Mouse (Mus musculus) liver, embryonic 16.5 days (tissue): ENCODE measurements around the gene Knl1. TPM values are rescaled to one million over a fixed set of nuclear protein-coding genes. Genes with fewer than 3 reads are reported as not detected.

ENCODE experiments used
- ATAC-seq: fragments of 200-750 bp; cut with Nextera tagmentation; 2 replicates; pipeline ENCODE4 v1.8.0; 2017; ENCODE audit warnings: low read depth, mild to moderate bottlenecking, moderate number of reproducible peaks, moderate library complexity
- H3K27ac ChIP-seq: fragments of 300-500 bp; sonication (generic); 2 replicates; pipeline ENCODE4 v1.5.1; 2014; ENCODE audit warnings: mild to moderate bottlenecking, low read length
- H3K27me3 ChIP-seq: fragments of 300-500 bp; sonication (generic); 2 replicates; pipeline ENCODE4 v1.6.1; 2014; ENCODE audit warnings: low read depth, low read length, mixed read lengths; ENCODE audit not compliant: control insufficient read depth, insufficient read depth
- H3K36me3 ChIP-seq: fragments of 300-500 bp; sonication (generic); 2 replicates; pipeline ENCODE4 v1.6.1; 2014; ENCODE audit warnings: mild to moderate bottlenecking; ENCODE audit not compliant: control insufficient read depth, insufficient read depth
- H3K4me1 ChIP-seq: fragments of 300-500 bp; sonication (generic); 2 replicates; pipeline ENCODE4 v1.6.1; 2014; ENCODE audit warnings: low read depth, low read length, mixed read lengths; ENCODE audit not compliant: control insufficient read depth
- H3K4me2 ChIP-seq: fragments of 300-500 bp; sonication (generic); 2 replicates; pipeline ENCODE4 v1.6.1; 2014; ENCODE audit warnings: low read depth, low read length, mixed read lengths
- H3K4me3 ChIP-seq: fragments of 300-500 bp; sonication (generic); 2 replicates; pipeline ENCODE4 v1.5.1; 2014; ENCODE audit warnings: low read depth, mild to moderate bottlenecking, low read length
- H3K9ac ChIP-seq: fragments of 300-500 bp; sonication (generic); 2 replicates; pipeline ENCODE4 v1.6.1; 2014; ENCODE audit warnings: low read depth, low read length
- H3K9me3 ChIP-seq: fragments of 300-500 bp; sonication (generic); replicated peaks from 2 replicates; pipeline ENCODE4 v1.6.1; 2016; ENCODE audit warnings: low read length; ENCODE audit not compliant: control insufficient read depth
- WGBS: fragments of 180-500 bp; shearing (Covaris S2); extraction: QIAGEN DNeasy Blood & Tissue Kit; methylation state at CpG from one replicate; pipeline ENCODE4 v1.1.7; 2014; ENCODE audit not compliant: insufficient replicate concordance; 5-methylcytosine and 5-hydroxymethylcytosine counted together
- polyA plus RNA-seq: library from polyadenylated mRNA; unstranded; fragments of >200 nt; fragmentation: Nextera tagmentation; extraction: Ambion mirVana; gene quantifications from 2 replicates; pipeline ENCODE4 v1.2.1, GENCODE M21; 2015

The Knl1 gene
- polyA plus RNA-seq, 1 experiment from 2014 or later, result 52.2 TPM

DNA sequence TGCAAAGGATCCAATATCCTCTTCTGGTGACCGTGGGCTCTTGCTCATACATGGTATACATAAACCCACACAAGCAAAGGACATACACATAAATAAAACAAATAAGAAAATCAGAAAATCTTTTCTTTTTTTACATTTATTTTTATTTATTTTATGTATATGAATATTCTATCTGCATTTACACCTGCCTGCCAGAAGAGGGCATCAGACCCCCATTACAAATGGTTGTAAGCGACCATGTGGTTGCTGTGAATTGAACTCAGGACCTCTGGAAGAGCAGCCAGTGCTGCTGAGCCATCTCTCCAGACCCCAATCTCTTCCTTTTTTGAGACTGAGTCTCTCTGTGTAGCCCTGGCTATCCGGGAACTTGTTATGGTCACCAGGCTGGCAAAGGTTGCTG lies 29.3 kb upstream of the Knl1 start:
- no peak for ATAC-seq
- H3K27me3 ChIP-seq, result no peaks in the 10 kb centered on the region
- 83% methylated on average over 3 of the region's 3 CpGs for WGBS
- H3K36me3 ChIP-seq, result peaks cover 33% of the 10 kb centered on the region
- no peak overlapping the region for H3K4me2 ChIP-seq
- H3K4me3 ChIP-seq, result no peak overlapping the region
- H3K27ac ChIP-seq, result no peak overlapping the region
- H3K4me1 ChIP-seq, result no peaks in the 10 kb centered on the region
- peaks cover 4% of the 10 kb centered on the region for H3K9me3 ChIP-seq
- H3K9ac ChIP-seq, result no peak overlapping the region

DNA sequence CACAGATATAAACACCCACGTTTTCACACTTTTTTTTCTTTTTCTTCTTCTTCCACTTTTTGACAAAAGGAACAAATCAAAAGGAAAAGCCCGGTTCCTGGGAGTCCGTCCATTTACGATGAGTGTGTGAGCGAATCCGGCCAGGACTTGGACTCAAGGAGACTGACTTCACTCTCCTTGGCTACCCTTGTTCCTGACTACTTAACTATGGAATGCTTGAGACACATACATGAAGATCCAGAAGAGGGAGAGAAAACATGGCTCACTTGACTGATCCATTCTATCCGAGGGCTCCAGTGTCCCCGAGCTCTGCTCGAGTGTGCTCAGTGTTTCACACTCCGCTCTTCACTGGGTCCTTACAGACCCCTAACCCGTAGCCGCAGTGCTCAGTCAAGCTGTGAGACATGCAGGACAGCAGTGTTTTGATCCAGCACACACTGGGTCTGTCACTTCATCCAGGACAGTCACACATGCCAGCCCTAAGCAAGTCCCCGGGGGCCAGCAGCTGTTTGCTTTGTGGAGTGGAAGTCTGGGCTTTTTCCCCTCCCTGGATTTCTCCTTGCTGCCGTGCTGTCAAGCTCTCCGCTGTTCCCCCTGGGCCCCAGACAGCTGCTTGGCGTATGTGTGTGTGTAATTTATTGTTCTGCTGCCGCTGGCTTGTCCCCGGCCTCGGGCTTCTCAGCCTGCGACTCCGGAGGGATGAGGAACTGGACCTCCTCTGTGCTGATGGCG lies 28.4 kb upstream of the Knl1 start:
- H3K9ac ChIP-seq, result no peak overlapping the region
- H3K4me2 ChIP-seq, result no peak overlapping the region
- no peaks in the 10 kb centered on the region for H3K27me3 ChIP-seq
- 74% methylated on average over 22 of the region's 22 CpGs for WGBS
- no peak for ATAC-seq
- peaks cover under 1% of the 10 kb centered on the region; the same call in 1 of the 2 replicates for H3K4me1 ChIP-seq
- H3K27ac ChIP-seq, result no peak overlapping the region
- H3K36me3 ChIP-seq, result peaks cover 36% of the 10 kb centered on the region
- H3K9me3 ChIP-seq, result peaks cover 4% of the 10 kb centered on the region
- H3K4me3 ChIP-seq, result no peak overlapping the region

DNA sequence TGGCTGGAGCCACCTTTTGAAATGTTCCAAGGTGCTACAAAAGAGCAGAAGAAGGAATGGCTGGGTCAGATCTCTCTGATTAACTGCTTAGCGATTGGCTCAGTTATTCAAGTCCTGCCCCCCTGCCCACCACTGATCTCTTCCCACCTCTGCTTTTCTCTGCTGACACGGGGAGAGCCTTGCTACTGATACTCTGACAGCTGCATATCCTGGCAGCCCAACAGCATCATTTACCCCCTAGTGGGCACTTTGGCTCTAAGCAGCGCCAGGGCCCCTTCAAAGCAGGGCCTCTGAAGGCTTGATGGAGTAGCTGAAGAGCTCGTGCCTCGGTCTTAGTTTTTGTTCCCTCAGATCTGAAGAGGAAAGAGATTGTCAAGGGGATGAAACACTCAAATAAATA lies 27.8 kb upstream of the Knl1 start:
- no peak overlapping the region for H3K4me2 ChIP-seq
- H3K27me3 ChIP-seq, result no peaks in the 10 kb centered on the region
- no peak for ATAC-seq

DNA sequence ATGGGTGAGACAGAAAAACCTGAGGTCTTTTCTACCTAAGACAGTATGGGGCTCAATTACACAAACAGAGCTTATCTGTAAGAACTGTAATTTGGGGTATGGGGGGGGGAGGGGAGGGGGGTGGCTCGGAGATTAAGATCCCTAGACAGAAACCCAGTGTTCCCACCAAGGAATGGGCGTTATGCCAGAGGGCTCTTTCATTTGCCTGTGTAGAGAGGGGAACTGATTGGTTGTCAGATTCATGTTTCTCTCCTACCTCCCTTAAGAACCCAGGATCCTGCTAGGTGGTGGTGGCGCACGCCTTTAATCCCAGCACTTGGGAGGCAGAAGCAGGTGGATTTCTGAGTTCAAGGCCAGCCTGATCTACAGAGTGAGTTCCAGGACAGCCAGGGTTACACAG lies 27.4 kb upstream of the Knl1 start:
- no peak overlapping the region for H3K9ac ChIP-seq
- H3K27ac ChIP-seq, result no peak overlapping the region
- H3K9me3 ChIP-seq, result peaks cover 4% of the 10 kb centered on the region
- H3K4me2 ChIP-seq, result no peak overlapping the region
- H3K4me1 ChIP-seq, result peaks cover 10% of the 10 kb centered on the region
- WGBS, result 68% methylated on average over 4 of the region's 4 CpGs
- H3K36me3 ChIP-seq, result peaks cover 36% of the 10 kb centered on the region
- no peaks in the 10 kb centered on the region for H3K27me3 ChIP-seq
- ATAC-seq, result no peak
- H3K4me3 ChIP-seq, result no peak overlapping the region

More for the DNA sequence above, 27.8 kb upstream of the Knl1 start:
- H3K9ac ChIP-seq, result no peak overlapping the region
- H3K36me3 ChIP-seq, result peaks cover 36% of the 10 kb centered on the region
- peaks cover 6% of the 10 kb centered on the region for H3K4me1 ChIP-seq
- H3K9me3 ChIP-seq, result peaks cover 4% of the 10 kb centered on the region
- H3K27ac ChIP-seq, result no peak overlapping the region
- WGBS, result 45% methylated on average over 5 of the region's 5 CpGs
- H3K4me3 ChIP-seq, result no peak overlapping the region

DNA sequence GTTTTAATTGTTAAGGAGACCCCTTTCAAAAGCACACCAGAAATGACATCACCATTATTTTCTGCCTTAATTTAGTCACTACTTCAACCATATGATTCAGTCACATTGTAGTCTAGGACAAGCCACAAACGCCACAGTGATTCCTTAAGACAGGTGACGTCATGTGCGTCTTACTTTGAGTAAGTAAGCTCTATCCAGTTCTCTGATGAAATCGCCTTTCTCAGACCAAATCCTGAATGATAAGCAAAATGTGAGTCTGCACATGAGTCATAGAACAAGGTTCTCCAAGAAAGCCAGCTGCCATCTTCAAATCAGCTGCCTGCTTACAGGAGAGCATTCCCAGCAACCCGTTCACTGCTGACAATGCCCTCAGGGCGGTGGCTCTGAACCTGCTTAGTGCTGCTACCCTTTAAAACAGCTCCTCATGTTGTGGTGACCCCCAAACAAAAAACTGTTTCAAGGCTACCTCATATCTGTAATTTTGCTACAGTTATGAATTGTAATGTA lies 23.7 kb upstream of the Knl1 start:
- no peaks in the 10 kb centered on the region; the same call in 1 of the 2 replicates for H3K9me3 ChIP-seq

DNA sequence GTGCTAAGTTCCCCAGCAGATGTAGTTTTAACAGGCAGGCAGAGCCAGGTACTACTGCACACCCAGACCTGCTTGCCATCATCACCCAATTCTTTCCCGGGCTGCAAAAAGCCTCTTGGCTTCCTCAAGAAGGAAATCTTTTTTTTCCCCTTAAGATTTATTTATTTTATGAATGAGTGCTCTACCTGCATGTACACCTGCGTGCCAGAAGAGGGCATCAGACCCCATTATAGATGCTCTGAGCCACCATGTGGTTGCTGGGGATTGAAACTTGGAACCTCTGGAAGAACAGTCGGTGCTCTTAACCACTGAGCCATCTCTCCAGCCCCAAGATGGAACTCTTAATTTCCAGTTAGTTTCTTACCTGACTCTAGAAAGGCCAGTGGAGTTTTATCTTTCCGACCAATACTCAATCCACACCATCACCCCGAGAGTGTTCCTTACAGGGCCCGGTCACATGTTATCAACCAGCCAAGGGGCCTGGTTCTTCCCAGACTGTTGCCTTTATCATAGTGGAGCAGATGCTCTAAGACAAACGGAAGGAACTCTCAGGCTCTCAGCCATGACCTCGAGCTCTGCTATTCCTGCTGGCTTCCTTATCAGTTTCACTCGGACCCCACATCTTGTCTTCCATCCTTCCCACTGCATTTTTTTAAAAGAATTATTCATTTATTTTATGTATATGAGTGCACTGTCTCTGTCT lies 22.2 kb upstream of the Knl1 start:
- peak overlapping the region; percentile 56 for H3K4me2 ChIP-seq
- WGBS, result 18% methylated on average over 9 of the region's 9 CpGs
- no peaks in the 10 kb centered on the region for H3K27me3 ChIP-seq
- H3K4me1 ChIP-seq, result peaks cover 43% of the 10 kb centered on the region
- peak overlapping the region; percentile 88 for H3K27ac ChIP-seq
- 0 out of 2 replicates have a peak overlapping the region, but pooled peaks have one; percentile 5 for H3K4me3 ChIP-seq
- no peaks in the 10 kb centered on the region; the same call in 1 of the 2 replicates for H3K9me3 ChIP-seq
- H3K36me3 ChIP-seq, result peaks cover 19% of the 10 kb centered on the region
- ATAC-seq, result peak; percentile 91
- H3K9ac ChIP-seq, result peak overlapping the region; percentile 9; the same call in 1 of the 2 replicates

More for the DNA sequence above, 23.7 kb upstream of the Knl1 start:
- no peak overlapping the region for H3K9ac ChIP-seq
- peaks cover 36% of the 10 kb centered on the region for H3K4me1 ChIP-seq
- no peak overlapping the region for H3K4me2 ChIP-seq
- H3K27ac ChIP-seq, result no peak overlapping the region
- peaks cover 28% of the 10 kb centered on the region for H3K36me3 ChIP-seq
- no peak for ATAC-seq
- H3K27me3 ChIP-seq, result no peaks in the 10 kb centered on the region
- WGBS, result 87% methylated on average over 6 of the region's 6 CpGs
- no peak overlapping the region for H3K4me3 ChIP-seq

DNA sequence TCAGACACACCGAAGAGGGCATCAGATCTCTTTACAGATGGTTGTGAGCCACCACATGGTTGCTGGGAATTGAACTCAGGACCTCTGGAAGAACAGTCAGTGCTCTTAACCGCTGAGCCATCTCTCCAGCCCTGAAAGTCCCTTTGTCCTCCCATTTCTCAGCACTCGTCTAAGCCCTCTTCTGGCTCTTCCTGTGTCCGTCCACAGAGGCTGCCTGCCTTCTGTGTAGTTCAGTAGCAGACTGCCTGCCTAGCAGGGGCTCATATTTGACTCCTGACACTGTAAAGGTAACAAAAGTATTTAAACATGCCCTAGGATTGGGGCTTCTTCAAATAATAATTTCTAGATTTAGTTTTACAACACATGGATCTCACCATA lies 21.7 kb upstream of the Knl1 start:
- peaks cover 19% of the 10 kb centered on the region for H3K36me3 ChIP-seq
- peak overlapping the region; percentile 56 for H3K4me2 ChIP-seq
- peaks cover 44% of the 10 kb centered on the region for H3K4me1 ChIP-seq
- no peaks in the 10 kb centered on the region for H3K27me3 ChIP-seq
- WGBS, result 30% methylated on average over 4 of the region's 4 CpGs
- H3K4me3 ChIP-seq, result no peak overlapping the region
- H3K9ac ChIP-seq, result no peak overlapping the region
- peak overlapping the region; percentile 88 for H3K27ac ChIP-seq
- no peak for ATAC-seq
- no peaks in the 10 kb centered on the region; the same call in 1 of the 2 replicates for H3K9me3 ChIP-seq

DNA sequence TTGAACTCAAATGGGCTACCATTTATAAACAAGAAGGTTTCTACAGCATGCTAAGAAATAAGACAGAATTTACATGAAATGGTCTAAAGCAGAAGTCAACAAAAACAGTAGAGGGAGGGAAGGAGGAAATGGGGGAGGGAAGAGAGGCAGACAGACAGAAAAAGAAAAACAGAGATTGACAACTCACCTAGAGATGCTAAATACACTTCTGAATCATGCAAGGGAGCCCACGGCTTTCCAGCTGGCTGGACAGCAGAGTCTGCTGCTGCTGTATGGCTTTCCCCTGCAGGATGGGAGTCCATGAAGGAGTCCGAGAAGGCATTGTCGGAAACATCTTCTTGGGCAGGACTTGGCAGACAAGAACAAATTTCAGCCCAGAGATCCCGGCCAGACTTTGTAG lies 20.0 kb upstream of the Knl1 start:
- no peak overlapping the region for H3K9ac ChIP-seq
- no peak overlapping the region for H3K27ac ChIP-seq
- H3K27me3 ChIP-seq, result no peaks in the 10 kb centered on the region
- ATAC-seq, result no peak
- H3K4me1 ChIP-seq, result peaks cover 44% of the 10 kb centered on the region
- no peak overlapping the region for H3K4me3 ChIP-seq
- no peak overlapping the region for H3K4me2 ChIP-seq
- peaks cover 7% of the 10 kb centered on the region for H3K36me3 ChIP-seq
- H3K9me3 ChIP-seq, result no peaks in the 10 kb centered on the region
- WGBS, result 84% methylated on average over 4 of the region's 4 CpGs
